Mouse (Mus musculus): ENCODE measurements around the gene Calm3. TPM values are rescaled to one million over a fixed set of nuclear protein-coding genes. Genes with fewer than 3 reads are reported as not detected.

The Calm3 gene
- polyA plus RNA-seq, 2 experiments from 2014 or later: 48.5 to 103 TPM

- no peak for ATAC-seq
Observed at GRCm38 (mm10) chr7:16885905-16886304, 38.0 kb downstream of the Calm3 start.

- no peak for ATAC-seq
Observed at GRCm38 (mm10) chr7:16885271-16885776, 38.6 kb downstream of the Calm3 start.

- ATAC-seq: no peak
Observed at GRCm38 (mm10) chr7:16884334-16884733, 39.6 kb downstream of the Calm3 start.

GRCm38 (mm10) chr7:16883162-16883561, 40.8 kb downstream of the Calm3 start:
- ATAC-seq: no peak

GRCm38 (mm10) chr7:16880615-16881014, 43.3 kb downstream of the Calm3 start:
- no peak for ATAC-seq

- no peak for ATAC-seq
Observed at GRCm38 (mm10) chr7:16879796-16880547, 43.9 kb downstream of the Calm3 start.

- no peak for ATAC-seq
Observed at GRCm38 (mm10) chr7:16877717-16878116, 46.2 kb downstream of the Calm3 start.

- ATAC-seq: no peak
Observed at GRCm38 (mm10) chr7:16876608-16877007, 47.3 kb downstream of the Calm3 start.

GRCm38 (mm10) chr7:16876006-16876405, 47.9 kb downstream of the Calm3 start:
- no peak for ATAC-seq

GRCm38 (mm10) chr7:16875326-16875725, 48.6 kb downstream of the Calm3 start:
- no peak for ATAC-seq

GRCm38 (mm10) chr7:16875310-16875325, 48.8 kb downstream of the Calm3 start, which contains the start of gene Dact3:
Dact3 (plus strand) TSS chr7:16875317.
- ATAC-seq: no peak

- ATAC-seq: peak; percentile 84
Observed at GRCm38 (mm10) chr7:16874756-16875309, 49.1 kb downstream of the Calm3 start.

- peak; percentile 54 for ATAC-seq
Observed at GRCm38 (mm10) chr7:16874190-16874589, 49.7 kb downstream of the Calm3 start.

GRCm38 (mm10) chr7:16873392-16873791, 50.5 kb downstream of the Calm3 start:
- ATAC-seq: no peak

GRCm38 (mm10) chr7:16872478-16872877, 51.4 kb downstream of the Calm3 start:
- ATAC-seq: no peak

GRCm38 (mm10) chr7:16871600-16871999, 52.3 kb downstream of the Calm3 start:
- ATAC-seq: no peak

- no peak for ATAC-seq
Observed at GRCm38 (mm10) chr7:16869497-16869896, 54.4 kb downstream of the Calm3 start.

GRCm38 (mm10) chr7:16867488-16867887, 56.4 kb downstream of the Calm3 start:
- no peak for ATAC-seq

Other genes starting within 250 kb of the Calm3 start
- 1 to 10 TPM in 1 of 2 experiments, under 1 TPM in 1; 0.91 to 1.2 TPM for gene Ceacam15, start 248.4 kb downstream of the Calm3 start, polyA plus RNA-seq (2017; shearing (Covaris generic))
- gene Ceacam9, start 202.2 kb downstream of the Calm3 start, polyA plus RNA-seq (2017; shearing (Covaris generic)): not detected
- gene Ap2s1, start 185.7 kb downstream of the Calm3 start, polyA plus RNA-seq (2017; shearing (Covaris generic)): 10 to 100 TPM; 60.7 to 73.1 TPM
- gene Slc1a5, start 142.8 kb downstream of the Calm3 start, polyA plus RNA-seq (2017; shearing (Covaris generic)): 100 to 1,000 TPM; 142 to 182 TPM
- 10 to 100 TPM; 19.2 TPM for gene Strn4, start 108.2 kb downstream of the Calm3 start, polyA plus RNA-seq (2017; shearing (Covaris generic))
- 10 to 100 TPM in 1 of 2 experiments, 1 to 10 TPM in 1; 6.8 to 11.2 TPM for gene Fkrp, start 107.4 kb downstream of the Calm3 start, polyA plus RNA-seq (2017; shearing (Covaris generic))
- gene Prkd2, start 81.2 kb downstream of the Calm3 start, polyA plus RNA-seq (2017; shearing (Covaris generic)): 10 to 100 TPM; 57.3 to 60.0 TPM
- not detected for gene Dact3, start 48.8 kb downstream of the Calm3 start, polyA plus RNA-seq (2017; shearing (Covaris generic))
- gene Gng8, start 32.3 kb downstream of the Calm3 start, polyA plus RNA-seq (2017; shearing (Covaris generic)): not detected
- 10 to 100 TPM in 1 of 2 experiments, 1 to 10 TPM in 1; 7.9 to 10.2 TPM for gene Ptgir, start 17.6 kb downstream of the Calm3 start, polyA plus RNA-seq (2017; shearing (Covaris generic))
- gene Pnmal2, start 20.6 kb upstream of the Calm3 start, polyA plus RNA-seq (2017; shearing (Covaris generic)): not detected
- not detected for gene Pnmal1, start 35.6 kb upstream of the Calm3 start, polyA plus RNA-seq (2017; shearing (Covaris generic))
- gene Gm42372, start 59.0 kb upstream of the Calm3 start, polyA plus RNA-seq (2017; shearing (Covaris generic)): 1 to 10 TPM; 4.8 to 4.9 TPM
- gene Ccdc8, start 68.6 kb upstream of the Calm3 start, polyA plus RNA-seq (2017; shearing (Covaris generic)): under 1 TPM in 1 of 2 experiments, not detected in 1; 0.20 TPM
- gene Ppp5c, start 103.8 kb upstream of the Calm3 start, polyA plus RNA-seq (2017; shearing (Covaris generic)): 10 to 100 TPM; 56.6 to 76.0 TPM
- gene Hif3a, start 138.3 kb upstream of the Calm3 start, polyA plus RNA-seq (2017; shearing (Covaris generic)): under 1 TPM; 0.60 to 0.91 TPM
- 1 to 10 TPM in 1 of 2 experiments, under 1 TPM in 1; 0.13 to 1.4 TPM for gene Psg16, start 149.9 kb upstream of the Calm3 start, polyA plus RNA-seq (2017; shearing (Covaris generic))
- not detected for gene Ceacam3, start 226.2 kb upstream of the Calm3 start, polyA plus RNA-seq (2017; shearing (Covaris generic))